Mouse (Mus musculus) frontal cortex, postnatal 25 days (tissue): ENCODE data around the gene Bmx.
A peak's percentile ranks its signal among the peaks of the same experiment; 100 is the strongest.

ENCODE experiments used
- DNase-seq, 2 experiments: peaks; one replicate each; pipeline ENCODE4 v3.0.0; 2022; ENCODE audit warnings: low spot score in 2 of 2

Bmx gene

GRCm38 (mm10) chrX:164258057-164258456, at the start of gene Bmx:
TSS of gene Bmx (minus strand) at chrX:164258193.
- no peak for DNase-seq

- DNase-seq: no peak
These were observed 48.3 kb upstream of the Bmx start for GRCm38 (mm10) chrX:164306250-164306649.

DNA sequence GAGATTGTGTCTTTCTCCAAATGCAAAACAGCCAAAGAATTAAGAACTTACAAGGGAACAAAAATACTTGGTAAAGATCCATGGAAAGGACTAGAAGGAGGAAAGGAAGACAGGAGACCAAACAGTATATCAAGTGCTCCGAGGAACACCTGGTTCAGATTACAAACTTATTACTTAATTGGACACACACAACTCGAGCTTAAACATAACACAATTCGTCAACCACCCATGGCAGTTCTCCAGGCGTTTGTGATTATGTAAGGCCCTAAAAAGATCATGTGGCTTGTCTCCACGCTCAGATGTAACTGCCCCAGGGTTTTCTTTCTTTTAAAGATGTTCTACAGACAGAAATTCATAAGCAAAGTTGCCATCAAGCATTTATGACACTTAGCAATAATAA, 33.2 kb upstream of the Bmx start:
- no peak for DNase-seq

DNA sequence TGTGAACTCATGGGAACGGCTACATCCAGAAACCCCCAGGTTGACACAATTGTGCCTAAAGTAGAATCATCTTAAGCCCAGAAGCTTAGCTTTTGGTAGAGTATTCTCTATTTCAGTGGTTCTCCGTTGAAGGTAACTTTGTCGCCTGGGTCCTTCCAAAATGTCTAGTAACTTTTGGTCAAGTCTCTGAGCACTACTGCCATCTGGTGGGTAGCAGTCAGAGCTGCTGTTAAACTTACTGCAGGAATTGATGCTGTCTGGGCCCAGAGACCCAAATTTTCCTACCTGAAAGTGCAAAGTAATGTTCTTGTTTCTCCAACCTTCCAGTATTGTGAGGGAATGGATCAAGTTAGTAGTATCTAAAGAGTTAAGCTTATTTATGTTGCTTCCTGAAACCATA, 29.1 kb upstream of the Bmx start:
- peak in 1 of 2 experiments; percentile 3 for DNase-seq

DNA sequence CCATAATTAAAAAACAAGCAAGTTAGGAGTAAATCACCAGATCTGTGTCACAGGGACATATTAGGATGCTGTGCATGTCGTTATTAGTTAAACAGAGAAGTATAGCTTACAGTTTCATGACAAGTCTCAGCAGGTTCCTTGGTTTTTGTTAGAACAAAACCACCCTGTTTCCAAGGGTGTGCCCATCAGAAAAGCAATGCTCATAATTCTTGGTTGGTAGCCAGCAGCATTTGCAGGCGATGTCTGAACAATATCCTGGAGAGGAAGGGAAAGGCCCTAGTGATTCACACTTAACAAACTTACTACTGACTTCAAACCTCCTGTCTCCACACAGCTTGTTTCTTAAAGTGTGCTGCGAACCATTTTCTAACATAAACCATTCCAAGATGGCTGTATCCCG, 25.8 kb upstream of the Bmx start:
- no peak for DNase-seq

GRCm38 (mm10) chrX:164280918-164281647, 23.1 kb upstream of the Bmx start:
- no peak for DNase-seq

- DNase-seq: no peak
These were observed 17.5 kb upstream of the Bmx start for GRCm38 (mm10) chrX:164275536-164275935.

- DNase-seq: no peak
These were observed 12.6 kb upstream of the Bmx start for GRCm38 (mm10) chrX:164270603-164271002.

GRCm38 (mm10) chrX:164269285-164269761, 11.3 kb upstream of the Bmx start, which contains the start of gene Pir:
TSS of gene Pir (plus strand) at chrX:164269371.
- peak; percentile 13 to 18 for DNase-seq

DNA sequence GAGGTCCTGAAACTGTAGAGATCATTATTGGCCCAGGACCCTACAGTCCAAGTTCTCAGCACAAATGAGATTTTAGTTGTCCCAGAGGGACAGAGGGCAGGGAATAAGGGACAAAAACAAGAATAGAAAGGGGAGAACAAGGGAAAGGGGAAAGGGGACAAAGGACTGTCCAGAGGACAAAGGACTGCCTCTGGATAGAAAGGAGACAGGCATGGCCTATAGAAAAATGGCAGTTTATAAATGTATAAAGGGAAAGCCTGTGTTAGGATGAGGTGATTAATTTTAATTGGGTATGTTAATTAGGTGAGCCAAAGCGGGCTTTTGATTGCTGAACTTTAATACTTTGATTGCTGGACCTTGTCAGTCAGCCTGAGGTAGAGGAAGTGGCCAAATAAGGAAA, 6.9 kb upstream of the Bmx start:
- DNase-seq: no peak

DNA sequence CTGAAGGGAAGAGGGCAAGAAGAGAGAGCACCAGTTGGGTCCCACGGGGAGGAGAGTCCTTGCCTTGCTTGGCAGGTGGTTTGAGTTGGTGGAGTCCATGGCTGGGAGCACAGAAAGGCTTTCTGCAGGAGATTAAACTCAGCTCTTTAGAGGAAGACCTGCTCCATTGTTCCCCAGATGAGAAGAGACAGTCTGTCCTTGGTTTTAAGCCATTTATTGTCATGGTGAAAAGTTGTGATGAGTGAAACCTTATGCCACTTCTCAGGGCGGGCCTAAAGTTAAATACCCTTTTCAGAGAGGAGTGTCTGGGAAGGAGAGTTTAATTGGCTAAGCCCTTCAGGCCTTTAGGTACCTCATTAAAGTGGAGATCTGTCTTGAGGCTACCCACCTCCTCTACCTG, 4.3 kb upstream of the Bmx start:
- no peak for DNase-seq

DNA sequence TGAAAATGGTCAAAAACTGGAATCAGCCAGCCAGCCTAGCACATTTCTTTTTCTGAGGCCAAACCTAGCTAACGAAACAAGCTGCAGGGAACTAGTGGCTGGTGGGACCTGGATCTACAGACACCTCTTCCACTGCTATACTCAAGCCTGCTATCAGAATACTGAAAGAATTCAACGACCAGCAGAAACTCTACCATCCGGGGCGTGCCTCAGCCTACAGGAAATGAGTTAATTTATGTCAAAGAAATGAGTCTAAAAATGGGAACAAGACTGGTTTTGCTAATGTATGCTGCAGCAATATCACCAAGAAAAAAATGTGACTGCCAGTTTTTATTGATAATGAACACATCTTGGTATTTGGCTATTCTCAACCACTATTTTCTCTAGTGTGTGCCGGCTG, 669 bp upstream of the Bmx start:
- DNase-seq: no peak

- no peak for DNase-seq
These were observed 1.5 kb downstream of the Bmx start for GRCm38 (mm10) chrX:164256527-164256926.

DNA sequence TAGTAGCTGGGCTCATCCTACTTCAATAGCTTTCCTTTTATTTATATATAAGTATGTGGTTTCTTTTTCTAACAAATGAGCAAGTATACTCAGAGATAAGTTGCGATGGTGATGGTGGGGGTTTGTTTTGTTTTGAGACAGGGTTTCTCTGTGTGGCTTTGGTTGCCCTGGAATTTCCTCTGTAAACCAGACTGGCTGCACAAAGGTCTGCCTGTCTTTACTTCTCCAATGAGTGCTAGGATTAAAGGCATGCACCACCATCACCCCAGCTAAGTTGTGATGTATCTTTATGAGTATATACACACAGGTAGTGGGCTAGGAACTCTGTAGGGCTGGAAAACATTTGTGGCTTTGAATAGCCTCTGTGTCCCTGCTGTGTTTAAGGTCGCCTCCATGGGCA, 11.3 kb downstream of the Bmx start:
- no peak for DNase-seq

DNA sequence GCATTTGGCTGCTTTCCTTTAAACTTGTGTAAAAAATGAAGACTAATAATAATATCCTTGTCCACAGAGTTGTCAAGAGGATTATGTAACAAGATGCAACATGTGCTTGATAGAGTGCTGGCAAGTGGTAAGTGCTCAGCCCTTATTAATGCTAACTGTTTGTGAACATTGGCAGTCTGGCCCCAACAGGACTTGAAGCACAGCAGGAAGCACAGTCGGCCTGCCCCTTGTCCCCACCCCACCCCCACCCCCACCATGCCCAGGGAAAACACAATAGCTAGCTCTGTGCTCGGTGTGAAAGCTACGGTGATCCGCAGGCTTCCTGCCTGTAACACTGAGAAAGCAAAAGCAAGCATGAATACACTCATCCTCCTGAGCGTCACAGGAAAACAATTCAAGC, 12.3 kb downstream of the Bmx start:
- no peak for DNase-seq

- DNase-seq: no peak
These were observed 24.6 kb downstream of the Bmx start for GRCm38 (mm10) chrX:164233380-164233779.

DNA sequence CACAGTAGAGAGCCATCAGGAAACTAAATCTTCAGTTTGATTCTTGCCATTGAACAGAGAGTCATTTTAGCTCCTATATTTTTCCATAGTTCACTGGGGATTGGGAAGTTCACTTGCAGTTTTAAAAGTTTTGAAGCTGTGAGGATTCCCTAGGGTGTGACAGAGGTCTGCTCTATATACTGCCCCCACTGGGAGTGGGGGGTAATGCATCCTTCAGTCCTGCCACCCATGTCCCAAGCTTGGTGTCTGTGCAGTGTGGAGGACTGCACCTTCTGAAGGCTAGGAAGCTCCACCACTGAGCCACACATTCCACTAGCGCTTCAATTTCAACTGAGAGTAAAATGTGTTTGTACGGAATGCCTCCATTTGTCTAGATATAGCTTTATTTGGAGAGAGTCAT, 36.0 kb downstream of the Bmx start:
- no peak for DNase-seq

GRCm38 (mm10) chrX:164200547-164200946, 57.4 kb downstream of the Bmx start:
- no peak for DNase-seq

DNA sequence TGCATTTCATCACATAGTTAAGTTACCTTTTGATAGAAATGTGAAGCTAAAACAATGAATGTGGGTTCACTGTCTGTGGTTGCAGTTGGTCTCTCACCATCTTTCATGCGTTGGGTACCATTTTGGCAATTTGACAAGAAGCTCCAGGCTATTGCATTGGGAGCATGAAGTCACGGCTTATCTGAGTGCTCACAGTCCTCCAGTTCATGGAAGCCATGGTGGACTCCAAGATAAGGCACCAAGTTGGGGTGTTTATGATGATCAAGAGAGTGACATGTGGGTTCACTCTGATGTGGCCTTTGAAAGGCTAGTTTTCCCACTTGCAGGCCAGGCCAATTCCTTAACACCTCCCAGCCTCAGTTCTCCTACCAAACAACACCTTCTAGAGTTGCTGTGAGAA, 60.3 kb downstream of the Bmx start:
- no peak for DNase-seq

DNA sequence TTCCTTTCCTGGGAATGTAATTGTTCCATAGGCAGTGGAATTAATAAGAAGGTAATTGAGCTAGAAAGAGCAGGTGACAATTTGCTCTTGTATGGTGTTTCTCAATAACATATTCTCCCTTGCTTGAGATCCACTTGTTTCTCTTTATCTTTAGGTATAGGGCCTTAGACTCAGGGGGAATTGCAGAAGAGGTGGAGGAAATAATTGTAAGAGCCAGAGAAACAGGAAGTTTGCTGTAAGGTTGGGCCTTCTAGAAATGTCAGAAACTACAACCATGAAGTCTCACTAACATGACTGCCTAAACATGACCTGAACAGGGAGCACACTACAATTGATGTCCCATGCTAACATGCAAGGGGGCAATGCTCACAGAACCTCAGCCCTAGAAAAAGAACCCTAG, 68.1 kb downstream of the Bmx start:
- DNase-seq: no peak

GRCm38 (mm10) chrX:164183844-164184243, 74.1 kb downstream of the Bmx start:
- peak; percentile 2 to 11 for DNase-seq

DNA sequence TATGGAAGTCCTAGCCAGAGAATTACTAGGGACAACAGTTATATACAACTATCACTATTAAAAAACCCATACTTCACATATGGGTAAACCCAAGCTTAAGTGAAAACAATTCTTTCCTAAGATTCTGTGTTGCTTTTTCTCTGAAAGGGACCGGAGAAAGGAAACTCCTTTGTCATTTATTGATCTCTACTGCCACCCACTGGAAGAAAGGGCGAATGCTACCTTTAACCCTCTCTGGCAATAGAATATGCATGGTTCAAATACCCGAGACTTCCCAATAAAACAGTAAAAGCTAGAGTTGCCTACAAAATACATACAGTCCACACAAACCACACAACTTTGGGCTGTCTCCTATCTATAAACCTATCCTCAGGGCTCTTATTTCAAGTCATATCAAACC, 78.2 kb downstream of the Bmx start:
- DNase-seq: peak; percentile 5 to 34

GRCm38 (mm10) chrX:164178856-164179255, 79.1 kb downstream of the Bmx start:
- no peak for DNase-seq

DNA sequence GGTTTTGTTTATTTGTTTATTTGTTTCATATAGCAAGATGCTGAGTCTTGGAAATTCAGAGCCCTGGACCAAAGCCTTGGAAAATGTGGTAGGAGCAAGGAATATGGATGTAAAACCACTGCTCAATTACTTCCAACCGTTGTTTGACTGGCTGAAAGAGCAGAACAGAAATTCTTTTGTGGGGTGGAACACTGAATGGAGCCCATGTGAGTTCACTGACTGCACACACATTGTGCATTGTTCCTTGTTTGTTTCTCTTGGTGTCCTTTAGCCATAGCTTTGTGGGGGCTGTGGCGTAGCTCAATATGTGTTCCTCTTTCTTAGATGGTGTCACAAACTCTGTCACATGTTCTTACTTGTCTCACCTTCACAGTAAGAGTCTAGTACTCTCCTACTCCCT, 82.2 kb downstream of the Bmx start:
- DNase-seq: no peak
